Mouse (Mus musculus): ENCODE results near the gene AC134908.4. TPM values are rescaled to one million over a fixed set of nuclear protein-coding genes. Genes with fewer than 3 reads are reported as not detected.

Gene AC134908.4
- polyA plus RNA-seq, 1 experiment from 2014 or later = 0.55 TPM

- no peak overlapping the region for H3K9ac ChIP-seq (replicated peaks; ENCODE audit: low read depth, low read length)
- no peak overlapping the region for H3K4me2 ChIP-seq (ENCODE audit: low read depth, low read length)
- peaks cover 11% of the 10 kb centered on the region for H3K36me3 ChIP-seq (ENCODE audit: control insufficient read depth, insufficient read depth, low read length)
- 95% methylated on average over 9 of the region's 9 CpGs for WGBS
- H3K9me3 ChIP-seq (ENCODE audit: control insufficient read depth, low read length) = no peaks in the 10 kb centered on the region
- H3K27me3 ChIP-seq (ENCODE audit: control insufficient read depth, insufficient read depth, low read length) = no peaks in the 10 kb centered on the region
- H3K27ac ChIP-seq (ENCODE audit: low read depth, low read length) = no peak overlapping the region
- peaks cover 26% of the 10 kb centered on the region for H3K4me1 ChIP-seq (ENCODE audit: control insufficient read depth, insufficient read depth, low read length)
- no peak overlapping the region for H3K4me3 ChIP-seq (ENCODE audit: low read depth, low read length)
- ATAC-seq (ENCODE audit: low read depth) = no peak
Measured at GRCm38 (mm10) chr17:25786781-25787504, 8.5 kb downstream of the AC134908.4 start.

GRCm38 (mm10) chr17:25786280-25786679, 9.2 kb downstream of the AC134908.4 start, which contains the start of gene Ccdc78:
Gene Ccdc78, plus strand, starts transcription at chr17:25786580.
- Histone ChIP-seq H3K36me3 (ENCODE audit: control insufficient read depth, insufficient read depth, low read length) (peaks cover 16% of the 10 kb centered on the region), H3K4me3 (ENCODE audit: low read depth, low read length) (peak within 1 kb of the TSS; percentile 77), H3K27me3 (ENCODE audit: control insufficient read depth, insufficient read depth, low read length) (no peaks in the 10 kb centered on the region), H3K27ac (ENCODE audit: low read depth, low read length) (peak within 1 kb of the TSS; percentile 85), H3K4me2 (ENCODE audit: low read depth, low read length) (peak within 1 kb of the TSS; percentile 88), H3K9ac (replicated peaks; ENCODE audit: low read depth, low read length) (peak within 1 kb of the TSS; percentile 78), H3K4me1 (ENCODE audit: control insufficient read depth, insufficient read depth, low read length) (peaks cover 23% of the 10 kb centered on the region), H3K9me3 (ENCODE audit: control insufficient read depth, low read length) (no peaks in the 10 kb centered on the region)
- WGBS = 84% methylated on average over 3 of the region's 3 CpGs
- ATAC-seq (ENCODE audit: low read depth) = no peak

GRCm38 (mm10) chr17:25785281-25785745, 10.1 kb downstream of the AC134908.4 start, which contains the start of gene Haghl:
Gene Haghl, minus strand, starts transcription at chr17:25785673.
- Histone ChIP-seq H3K9me3 (ENCODE audit: control insufficient read depth, low read length) (no peaks in the 10 kb centered on the region), H3K9ac (replicated peaks; ENCODE audit: low read depth, low read length) (peak within 1 kb of the TSS; percentile 78), H3K4me2 (ENCODE audit: low read depth, low read length) (peak within 1 kb of the TSS; percentile 88), H3K27ac (ENCODE audit: low read depth, low read length) (peak within 1 kb of the TSS; percentile 85), H3K36me3 (ENCODE audit: control insufficient read depth, insufficient read depth, low read length) (peaks cover 20% of the 10 kb centered on the region), H3K4me3 (ENCODE audit: low read depth, low read length) (peak within 1 kb of the TSS; percentile 77), H3K4me1 (ENCODE audit: control insufficient read depth, insufficient read depth, low read length) (peaks cover 14% of the 10 kb centered on the region), H3K27me3 (ENCODE audit: control insufficient read depth, insufficient read depth, low read length) (no peaks in the 10 kb centered on the region)
- peak; percentile 81 for ATAC-seq (ENCODE audit: low read depth)
- under 1% methylated on average over 23 of the region's 23 CpGs for WGBS

GRCm38 (mm10) chr17:25783861-25784574, 11.4 kb downstream of the AC134908.4 start:
- H3K4me1 ChIP-seq (ENCODE audit: control insufficient read depth, insufficient read depth, low read length) = peaks cover 14% of the 10 kb centered on the region
- H3K27ac ChIP-seq (ENCODE audit: low read depth, low read length) = no peak overlapping the region
- no peaks in the 10 kb centered on the region for H3K9me3 ChIP-seq (ENCODE audit: control insufficient read depth, low read length)
- H3K4me3 ChIP-seq (ENCODE audit: low read depth, low read length) = peak overlapping the region; percentile 77
- H3K9ac ChIP-seq (replicated peaks; ENCODE audit: low read depth, low read length) = peak overlapping the region; percentile 78
- H3K36me3 ChIP-seq (ENCODE audit: control insufficient read depth, insufficient read depth, low read length) = peaks cover 20% of the 10 kb centered on the region
- H3K4me2 ChIP-seq (ENCODE audit: low read depth, low read length) = peak overlapping the region; percentile 88
- no peaks in the 10 kb centered on the region for H3K27me3 ChIP-seq (ENCODE audit: control insufficient read depth, insufficient read depth, low read length)
- WGBS = 83% methylated on average over 15 of the region's 15 CpGs
- ATAC-seq (ENCODE audit: low read depth) = no peak

- Histone ChIP-seq H3K4me1 (ENCODE audit: control insufficient read depth, insufficient read depth, low read length) (peaks cover 14% of the 10 kb centered on the region), H3K9me3 (ENCODE audit: control insufficient read depth, low read length) (no peaks in the 10 kb centered on the region), H3K4me2 (ENCODE audit: low read depth, low read length) (no peak overlapping the region), H3K27me3 (ENCODE audit: control insufficient read depth, insufficient read depth, low read length) (no peaks in the 10 kb centered on the region), H3K9ac (replicated peaks; ENCODE audit: low read depth, low read length) (no peak overlapping the region), H3K36me3 (ENCODE audit: control insufficient read depth, insufficient read depth, low read length) (peaks cover 20% of the 10 kb centered on the region), H3K27ac (ENCODE audit: low read depth, low read length) (no peak overlapping the region), H3K4me3 (ENCODE audit: low read depth, low read length) (no peak overlapping the region)
- no peak for ATAC-seq (ENCODE audit: low read depth)
- 63% methylated on average over 7 of the region's 7 CpGs for WGBS
Measured at GRCm38 (mm10) chr17:25783086-25783485, 12.4 kb downstream of the AC134908.4 start.

- Histone ChIP-seq H3K9me3 (ENCODE audit: control insufficient read depth, low read length) (no peaks in the 10 kb centered on the region), H3K4me2 (ENCODE audit: low read depth, low read length) (no peak overlapping the region), H3K27ac (ENCODE audit: low read depth, low read length) (no peak overlapping the region), H3K36me3 (ENCODE audit: control insufficient read depth, insufficient read depth, low read length) (peaks cover 20% of the 10 kb centered on the region), H3K4me3 (ENCODE audit: low read depth, low read length) (no peak overlapping the region), H3K9ac (replicated peaks; ENCODE audit: low read depth, low read length) (no peak overlapping the region), H3K4me1 (ENCODE audit: control insufficient read depth, insufficient read depth, low read length) (peaks cover 14% of the 10 kb centered on the region), H3K27me3 (ENCODE audit: control insufficient read depth, insufficient read depth, low read length) (no peaks in the 10 kb centered on the region)
- no peak for ATAC-seq (ENCODE audit: low read depth)
- 86% methylated on average over 6 of the region's 6 CpGs for WGBS
Measured at GRCm38 (mm10) chr17:25781339-25781738, 14.1 kb downstream of the AC134908.4 start.

- H3K36me3 ChIP-seq (ENCODE audit: control insufficient read depth, insufficient read depth, low read length) = peaks cover 18% of the 10 kb centered on the region
- no peaks in the 10 kb centered on the region for H3K9me3 ChIP-seq (ENCODE audit: control insufficient read depth, low read length)
- 95% methylated on average over 5 of the region's 5 CpGs for WGBS
- H3K27ac ChIP-seq (ENCODE audit: low read depth, low read length) = no peak overlapping the region
- H3K9ac ChIP-seq (replicated peaks; ENCODE audit: low read depth, low read length) = no peak overlapping the region
- no peak overlapping the region for H3K4me3 ChIP-seq (ENCODE audit: low read depth, low read length)
- H3K4me2 ChIP-seq (ENCODE audit: low read depth, low read length) = no peak overlapping the region
- H3K27me3 ChIP-seq (ENCODE audit: control insufficient read depth, insufficient read depth, low read length) = no peaks in the 10 kb centered on the region
- ATAC-seq (ENCODE audit: low read depth) = no peak
- peaks cover 5% of the 10 kb centered on the region; the same call in 1 of the 2 replicates for H3K4me1 ChIP-seq (ENCODE audit: control insufficient read depth, insufficient read depth, low read length)
Measured at GRCm38 (mm10) chr17:25777948-25778347, 17.5 kb downstream of the AC134908.4 start.

GRCm38 (mm10) chr17:25775318-25776062, 20.0 kb downstream of the AC134908.4 start:
- no peak overlapping the region for H3K27ac ChIP-seq (ENCODE audit: low read depth, low read length)
- WGBS = 85% methylated on average over 10 of the region's 10 CpGs
- no peak overlapping the region for H3K4me3 ChIP-seq (ENCODE audit: low read depth, low read length)
- H3K36me3 ChIP-seq (ENCODE audit: control insufficient read depth, insufficient read depth, low read length) = no peaks in the 10 kb centered on the region; the same call in 1 of the 2 replicates
- no peaks in the 10 kb centered on the region for H3K27me3 ChIP-seq (ENCODE audit: control insufficient read depth, insufficient read depth, low read length)
- no peak for ATAC-seq (ENCODE audit: low read depth)
- peaks cover 5% of the 10 kb centered on the region; the same call in 1 of the 2 replicates for H3K4me1 ChIP-seq (ENCODE audit: control insufficient read depth, insufficient read depth, low read length)
- no peak overlapping the region for H3K9ac ChIP-seq (replicated peaks; ENCODE audit: low read depth, low read length)
- H3K4me2 ChIP-seq (ENCODE audit: low read depth, low read length) = no peak overlapping the region
- no peaks in the 10 kb centered on the region for H3K9me3 ChIP-seq (ENCODE audit: control insufficient read depth, low read length)

All from neural tube, embryonic 14.5 days (tissue).